Mouse (Mus musculus): ENCODE data around the gene Rfc2. TPM values are rescaled to one million over a fixed set of nuclear protein-coding genes. Genes with fewer than 3 reads are reported as not detected.

Gene Rfc2
- polyA plus RNA-seq, 1 experiment = not detected

- Histone ChIP-seq H3K27ac (ENCODE audit: insufficient read depth, low read depth, low read length) (no peak overlapping the region), H3K4me1 (ENCODE audit: control insufficient read depth, insufficient read depth, low read length) (peaks cover 8% of the 10 kb centered on the region; the same call in 1 of the 2 replicates), H3K4me3 (ENCODE audit: insufficient read depth, low read depth, low read length) (no peak overlapping the region)
- 26% methylated on average over 2 of the region's 2 CpGs for WGBS
- no peak for TF ChIP-seq CTCF (IDR thresholded peaks at IDR 0.05; ENCODE audit: insufficient read depth, low read depth, low read length)
- no peak for TF ChIP-seq POLR2A (IDR thresholded peaks at IDR 0.05; ENCODE audit: insufficient read depth, low read depth, low read length)
These were observed 40.9 kb downstream of the Rfc2 start for GRCm38 (mm10) chr5:134622069-134622468.

- WGBS = 36% methylated on average over 4 of the region's 4 CpGs
- TF ChIP-seq CTCF (IDR thresholded peaks at IDR 0.05; ENCODE audit: insufficient read depth, low read depth, low read length) (no peak), POLR2A (IDR thresholded peaks at IDR 0.05; ENCODE audit: insufficient read depth, low read depth, low read length) (no peak)
- Histone ChIP-seq H3K27ac (ENCODE audit: insufficient read depth, low read depth, low read length) (no peak overlapping the region; the same call in 1 of the 2 replicates), H3K4me1 (ENCODE audit: control insufficient read depth, insufficient read depth, low read length) (peaks cover 2% of the 10 kb centered on the region; the same call in 1 of the 2 replicates), H3K4me3 (ENCODE audit: insufficient read depth, low read depth, low read length) (no peak overlapping the region)
These were observed 48.3 kb downstream of the Rfc2 start for GRCm38 (mm10) chr5:134629508-134629907.

- TF ChIP-seq CTCF (IDR thresholded peaks at IDR 0.05; ENCODE audit: insufficient read depth, low read depth, low read length) (no peak), POLR2A (IDR thresholded peaks at IDR 0.05; ENCODE audit: insufficient read depth, low read depth, low read length) (no peak)
- H3K4me3 ChIP-seq (ENCODE audit: insufficient read depth, low read depth, low read length) = no peak overlapping the region
- no peak overlapping the region for H3K27ac ChIP-seq (ENCODE audit: insufficient read depth, low read depth, low read length)
- H3K4me1 ChIP-seq (ENCODE audit: control insufficient read depth, insufficient read depth, low read length) = peaks cover 7% of the 10 kb centered on the region
These were observed 49.7 kb downstream of the Rfc2 start for GRCm38 (mm10) chr5:134630835-134631234.

GRCm38 (mm10) chr5:134632841-134633240, 51.7 kb downstream of the Rfc2 start:
- Histone ChIP-seq H3K4me1 (ENCODE audit: control insufficient read depth, insufficient read depth, low read length) (peaks cover 9% of the 10 kb centered on the region), H3K4me3 (ENCODE audit: insufficient read depth, low read depth, low read length) (no peak overlapping the region), H3K27ac (ENCODE audit: insufficient read depth, low read depth, low read length) (no peak overlapping the region)
- TF ChIP-seq POLR2A (IDR thresholded peaks at IDR 0.05; ENCODE audit: insufficient read depth, low read depth, low read length) (no peak), CTCF (IDR thresholded peaks at IDR 0.05; ENCODE audit: insufficient read depth, low read depth, low read length) (no peak)
- WGBS = 19% methylated on average over 2 of the region's 2 CpGs

GRCm38 (mm10) chr5:134637820-134638367, 56.7 kb downstream of the Rfc2 start:
- H3K4me1 ChIP-seq (ENCODE audit: control insufficient read depth, insufficient read depth, low read length) = peaks cover 8% of the 10 kb centered on the region
- TF ChIP-seq POLR2A (IDR thresholded peaks at IDR 0.05; ENCODE audit: insufficient read depth, low read depth, low read length) = no peak
- TF ChIP-seq CTCF (IDR thresholded peaks at IDR 0.05; ENCODE audit: insufficient read depth, low read depth, low read length) = no peak
- H3K27ac ChIP-seq (ENCODE audit: insufficient read depth, low read depth, low read length) = peak overlapping the region; percentile 73; the same call in 1 of the 2 replicates
- peak overlapping the region; percentile 62 for H3K4me3 ChIP-seq (ENCODE audit: insufficient read depth, low read depth, low read length)
- WGBS = 10% methylated on average over 5 of the region's 5 CpGs

GRCm38 (mm10) chr5:134638461-134639268, 57.5 kb downstream of the Rfc2 start:
- TF ChIP-seq CTCF (IDR thresholded peaks at IDR 0.05; ENCODE audit: insufficient read depth, low read depth, low read length) (no peak), POLR2A (IDR thresholded peaks at IDR 0.05; ENCODE audit: insufficient read depth, low read depth, low read length) (no peak)
- peak overlapping the region; percentile 62 for H3K4me3 ChIP-seq (ENCODE audit: insufficient read depth, low read depth, low read length)
- H3K4me1 ChIP-seq (ENCODE audit: control insufficient read depth, insufficient read depth, low read length) = peaks cover 8% of the 10 kb centered on the region
- under 1% methylated on average over 85 of the region's 85 CpGs for WGBS
- H3K27ac ChIP-seq (ENCODE audit: insufficient read depth, low read depth, low read length) = peak overlapping the region; percentile 73

GRCm38 (mm10) chr5:134639269-134639682, 58.1 kb downstream of the Rfc2 start, which contains the start of gene Eif4h:
Eif4h (minus strand) TSS chr5:134639490.
- H3K4me3 ChIP-seq (ENCODE audit: insufficient read depth, low read depth, low read length) = peak within 1 kb of the TSS; percentile 62
- TF ChIP-seq POLR2A (IDR thresholded peaks at IDR 0.05; ENCODE audit: insufficient read depth, low read depth, low read length) (peak; percentile 84), CTCF (IDR thresholded peaks at IDR 0.05; ENCODE audit: insufficient read depth, low read depth, low read length) (no peak)
- H3K27ac ChIP-seq (ENCODE audit: insufficient read depth, low read depth, low read length) = peak within 1 kb of the TSS; percentile 94
- 3% methylated on average over 52 of the region's 52 CpGs for WGBS
- peaks cover 8% of the 10 kb centered on the region for H3K4me1 ChIP-seq (ENCODE audit: control insufficient read depth, insufficient read depth, low read length)

GRCm38 (mm10) chr5:134640371-134640770, 59.2 kb downstream of the Rfc2 start:
- WGBS = 81% methylated on average over 3 of the region's 3 CpGs
- peaks cover 6% of the 10 kb centered on the region for H3K4me1 ChIP-seq (ENCODE audit: control insufficient read depth, insufficient read depth, low read length)
- no peak overlapping the region for H3K27ac ChIP-seq (ENCODE audit: insufficient read depth, low read depth, low read length)
- H3K4me3 ChIP-seq (ENCODE audit: insufficient read depth, low read depth, low read length) = no peak overlapping the region
- TF ChIP-seq POLR2A (IDR thresholded peaks at IDR 0.05; ENCODE audit: insufficient read depth, low read depth, low read length) (no peak), CTCF (IDR thresholded peaks at IDR 0.05; ENCODE audit: insufficient read depth, low read depth, low read length) (no peak)

- no peak overlapping the region for H3K27ac ChIP-seq (ENCODE audit: insufficient read depth, low read depth, low read length)
- H3K4me1 ChIP-seq (ENCODE audit: control insufficient read depth, insufficient read depth, low read length) = peaks cover 2% of the 10 kb centered on the region; the same call in 1 of the 2 replicates
- no peak for TF ChIP-seq POLR2A (IDR thresholded peaks at IDR 0.05; ENCODE audit: insufficient read depth, low read depth, low read length)
- no peak for TF ChIP-seq CTCF (IDR thresholded peaks at IDR 0.05; ENCODE audit: insufficient read depth, low read depth, low read length)
- H3K4me3 ChIP-seq (ENCODE audit: insufficient read depth, low read depth, low read length) = no peak overlapping the region
- WGBS = 79% methylated on average over 1 of the region's 1 CpGs
These were observed 63.0 kb downstream of the Rfc2 start for GRCm38 (mm10) chr5:134644121-134644520.
